Mouse (Mus musculus): Measurements from ENCODE around the gene Iqgap1.

GRCm38 (mm10) chr7:80743920-80744630 lies 81.7 kb downstream of the Iqgap1 start:
- no peak for TF ChIP-seq CTCF (IDR thresholded peaks at IDR 0.05; ENCODE audit: low read depth)
- no peak for TF ChIP-seq EP300 (IDR thresholded peaks at IDR 0.05; ENCODE audit: low read depth)

Data from liver, embryonic 14.5 days (tissue).